Mouse (Mus musculus) right cerebral cortex, postnatal 36 days (tissue): ENCODE measurements around the gene Ankrd50.

Source experiments
- DNase-seq, 2 experiments: peaks; one replicate each; pipeline ENCODE4 v3.0.0; 2022; ENCODE audit warnings: low spot score in 2 of 2, mixed read lengths in 1 of 2

The Ankrd50 gene

DNA sequence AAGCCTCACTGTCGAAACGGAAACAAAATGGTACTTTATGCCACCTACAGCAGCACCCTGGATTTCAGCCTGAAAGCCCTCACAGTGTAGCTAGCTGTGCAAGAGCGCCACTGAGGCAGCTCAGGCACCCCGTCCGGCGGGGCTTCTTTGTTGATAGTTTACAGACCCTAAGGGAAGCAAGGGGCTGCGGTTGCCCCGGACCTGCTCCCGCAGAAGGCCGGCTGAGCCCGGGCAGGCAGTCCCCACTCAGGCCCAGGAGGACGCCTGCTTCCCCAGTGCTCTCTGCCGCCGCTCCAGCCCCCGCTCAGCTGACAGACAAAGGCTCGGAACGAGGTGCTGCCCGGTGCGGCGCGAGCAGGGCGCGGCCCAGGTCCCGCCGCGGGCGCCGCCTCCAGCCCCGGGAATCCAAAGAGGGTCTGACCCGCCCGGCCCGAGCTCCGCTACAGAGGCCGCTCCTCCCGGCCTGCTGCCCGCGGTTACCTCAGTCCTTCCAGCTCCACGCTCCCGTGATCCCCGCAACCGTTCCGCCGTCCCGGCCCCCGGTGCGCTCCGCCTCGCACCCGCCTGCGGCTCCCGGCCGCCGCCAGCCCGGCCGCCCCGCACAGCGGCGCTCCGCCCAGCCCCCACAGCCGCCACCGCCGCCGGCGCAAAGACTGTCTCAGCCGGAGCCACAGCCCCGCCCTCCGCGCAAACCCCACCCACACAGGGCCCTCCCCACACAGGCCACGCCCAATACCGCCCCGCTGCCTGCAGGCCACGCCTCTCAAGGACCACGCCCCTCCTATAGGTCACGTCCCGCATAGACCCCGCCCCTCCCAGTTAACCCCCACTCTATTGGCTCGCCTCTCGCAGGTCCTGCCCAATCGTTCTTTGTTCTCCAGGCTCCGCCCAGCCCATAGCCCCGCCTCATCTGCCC lies at the start of gene Ankrd50:
Ankrd50 (minus strand) TSS at position 654 of the 916 bp plus-strand sequence.
- peak; percentile 97 to 98 for DNase-seq

DNA sequence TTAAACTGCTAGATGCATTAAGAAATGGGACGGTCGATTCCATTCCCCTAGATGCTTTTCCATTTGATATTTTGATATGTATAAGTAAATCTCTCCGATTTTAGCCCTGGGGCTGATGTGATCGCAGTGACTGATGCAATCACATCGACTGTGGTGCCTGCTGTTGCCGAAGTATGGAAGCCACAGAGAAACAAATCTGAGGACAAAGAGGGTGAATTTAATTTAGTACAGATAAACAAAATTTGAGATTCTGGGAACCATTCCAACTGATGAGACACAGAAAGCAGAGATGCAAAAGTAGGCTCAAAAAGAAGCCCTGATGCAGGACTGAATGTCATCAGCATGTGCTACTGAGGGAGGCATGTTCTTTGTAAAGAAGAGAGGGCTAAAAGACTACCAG lies 49.6 kb upstream of the Ankrd50 start:
- DNase-seq: no peak

DNA sequence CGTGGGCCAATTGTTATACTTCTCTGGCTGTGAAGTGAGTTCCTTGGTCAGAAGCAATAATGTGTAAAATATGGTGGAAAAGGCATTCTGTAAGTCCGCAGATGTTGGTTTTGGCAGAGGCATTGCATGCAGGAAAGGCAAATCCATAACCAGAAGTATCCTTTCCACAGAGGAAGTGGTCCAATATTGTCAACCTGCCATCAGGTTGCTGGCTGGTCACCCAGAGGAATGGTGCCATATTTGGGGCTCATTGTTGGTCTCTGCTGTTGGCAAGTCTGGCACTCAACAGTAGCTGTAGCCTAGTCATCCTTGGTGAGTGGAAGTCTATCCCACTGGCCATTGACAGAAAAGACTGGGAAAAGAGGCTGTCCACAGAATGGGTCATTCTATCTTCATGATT lies 35.8 kb upstream of the Ankrd50 start:
- no peak for DNase-seq

DNA sequence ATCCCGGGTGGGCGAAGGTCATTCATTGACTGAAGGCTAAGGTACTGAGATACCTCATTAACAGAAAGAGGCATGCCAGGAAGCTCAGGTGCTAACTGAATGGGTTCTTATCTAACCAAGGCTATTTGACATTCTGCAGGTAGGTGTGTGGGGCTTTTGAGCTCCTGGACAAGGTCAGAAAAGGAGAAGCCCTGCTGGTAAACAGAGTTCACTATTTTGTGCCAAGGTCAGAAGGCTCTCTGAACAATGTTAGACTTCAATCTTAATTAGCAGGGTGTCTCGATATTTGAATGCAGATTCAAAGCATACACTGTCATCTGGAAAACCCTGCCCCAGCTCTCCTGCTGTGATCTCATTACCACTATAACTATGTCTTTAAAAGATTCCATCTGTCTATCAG lies 35.3 kb upstream of the Ankrd50 start:
- no peak for DNase-seq

DNA sequence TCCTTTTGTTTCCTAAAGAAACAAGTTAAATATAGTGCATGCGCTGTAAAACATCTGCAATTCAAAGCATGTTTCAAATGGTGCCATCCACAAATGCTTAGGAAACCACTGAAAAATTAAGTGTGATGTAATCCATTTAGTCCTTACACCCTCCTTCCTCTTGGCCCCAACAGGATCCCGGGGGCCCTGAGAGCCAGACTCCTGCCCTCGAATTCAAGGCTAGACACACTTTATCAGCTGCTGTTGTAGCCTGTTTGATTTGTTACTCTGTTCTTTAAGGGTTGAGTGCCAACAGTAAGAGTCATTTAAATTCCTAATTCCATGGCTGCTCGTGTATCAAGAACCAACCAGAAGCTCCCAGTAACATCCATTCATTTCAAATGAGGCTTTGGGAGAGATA lies 19.0 kb upstream of the Ankrd50 start:
- no peak for DNase-seq

DNA sequence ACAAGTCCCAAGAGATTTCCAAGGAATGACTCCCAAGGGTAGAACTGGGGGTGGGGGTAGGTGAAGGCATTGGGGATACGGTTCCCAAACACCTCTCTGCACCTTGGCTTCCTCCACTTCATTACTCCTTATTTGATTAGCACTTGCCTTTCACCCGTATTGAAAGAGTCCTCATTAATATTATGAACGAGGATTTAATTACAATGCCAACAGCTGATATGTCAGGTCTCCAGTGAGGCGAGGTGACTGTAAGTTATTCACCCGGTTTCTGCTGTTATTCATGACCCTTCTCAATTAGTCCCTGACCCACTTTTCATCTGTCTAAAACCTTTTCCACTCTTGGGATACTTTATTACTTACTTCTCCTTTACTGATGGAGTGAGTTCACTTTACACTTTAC lies 17.5 kb upstream of the Ankrd50 start:
- DNase-seq: no peak

DNA sequence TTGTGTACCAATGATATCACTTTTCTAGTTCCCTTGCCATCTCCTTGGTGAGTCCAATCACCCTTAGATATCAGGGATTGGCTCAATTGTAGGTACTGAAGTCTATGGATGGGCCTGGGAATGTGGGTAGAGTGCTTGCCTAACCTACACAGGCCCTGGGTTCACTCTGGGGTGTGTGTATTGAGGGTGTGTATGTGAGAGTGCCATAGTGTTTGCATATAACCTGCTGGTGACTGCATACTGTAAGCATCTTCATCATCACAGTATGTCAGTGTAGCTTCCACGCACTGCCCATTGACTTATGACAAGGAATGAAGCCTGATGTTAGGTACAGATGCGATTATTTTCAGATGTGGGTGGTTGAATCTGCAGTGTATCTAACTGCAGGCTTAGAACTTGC lies 17.1 kb upstream of the Ankrd50 start:
- no peak for DNase-seq

DNA sequence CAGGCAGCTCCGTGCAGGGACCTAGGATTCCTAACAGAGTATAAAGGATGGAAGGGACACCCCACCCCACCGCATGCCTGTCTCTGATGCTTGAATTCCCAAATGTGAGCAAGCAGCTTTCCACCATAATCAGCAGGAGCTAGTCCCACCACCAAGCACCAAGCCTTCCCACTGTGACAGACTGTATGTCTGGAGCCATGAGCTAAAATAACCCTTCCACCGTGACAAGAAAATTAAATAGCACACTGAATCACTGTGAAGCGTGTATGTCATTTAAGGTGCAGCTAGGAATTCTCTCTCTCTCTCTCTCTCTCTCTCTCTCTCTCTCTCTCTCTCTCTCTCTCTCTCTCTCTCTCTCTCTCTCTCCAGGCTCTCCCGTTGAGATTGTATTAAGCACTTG lies 16.7 kb upstream of the Ankrd50 start:
- DNase-seq: no peak

DNA sequence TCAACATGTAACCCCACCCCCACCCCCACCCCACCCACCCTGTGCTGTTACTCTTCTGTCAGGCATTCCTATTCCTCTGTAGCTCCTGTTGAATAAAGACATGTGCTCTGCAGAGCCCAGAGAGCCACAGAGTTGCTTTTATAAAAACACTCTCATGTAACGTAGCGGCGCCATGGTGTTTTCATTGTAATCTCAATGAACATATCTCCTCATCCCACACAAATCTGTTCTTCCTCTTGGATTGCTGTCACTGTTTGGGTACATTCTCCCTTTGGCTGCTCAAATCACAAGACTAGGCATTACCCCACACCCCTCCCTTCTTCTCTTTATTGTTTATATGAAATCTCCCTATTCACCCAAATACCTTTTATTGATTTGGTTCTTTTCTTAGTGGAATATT lies 13.9 kb upstream of the Ankrd50 start:
- DNase-seq: no peak

DNA sequence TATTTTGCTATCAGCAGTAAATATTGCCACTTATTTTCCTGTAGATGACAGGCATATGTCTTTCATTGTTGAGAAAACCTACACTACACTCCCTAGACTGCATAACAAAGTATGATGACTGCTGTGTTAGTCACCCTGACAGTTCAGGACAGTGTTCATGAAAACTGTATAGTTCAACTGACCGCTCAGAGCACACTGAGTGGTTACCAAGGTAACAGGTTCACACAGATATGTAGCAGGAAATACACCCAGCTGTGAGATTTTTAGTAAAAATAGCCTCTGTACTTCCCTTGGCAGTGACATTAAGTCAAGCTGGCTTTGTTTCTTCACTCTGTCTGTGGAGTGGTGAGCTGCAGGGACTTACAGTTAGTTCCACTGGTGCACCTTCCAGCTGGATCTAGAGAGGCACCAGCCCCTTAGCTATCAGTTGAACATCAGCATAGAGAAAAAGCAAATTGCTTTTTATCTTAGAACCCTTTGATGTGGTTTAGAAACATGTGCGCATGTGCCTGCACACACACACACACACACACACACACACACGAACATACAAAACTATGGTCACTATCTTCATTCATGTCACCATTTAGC lies 12.2 kb upstream of the Ankrd50 start:
- DNase-seq: no peak

DNA sequence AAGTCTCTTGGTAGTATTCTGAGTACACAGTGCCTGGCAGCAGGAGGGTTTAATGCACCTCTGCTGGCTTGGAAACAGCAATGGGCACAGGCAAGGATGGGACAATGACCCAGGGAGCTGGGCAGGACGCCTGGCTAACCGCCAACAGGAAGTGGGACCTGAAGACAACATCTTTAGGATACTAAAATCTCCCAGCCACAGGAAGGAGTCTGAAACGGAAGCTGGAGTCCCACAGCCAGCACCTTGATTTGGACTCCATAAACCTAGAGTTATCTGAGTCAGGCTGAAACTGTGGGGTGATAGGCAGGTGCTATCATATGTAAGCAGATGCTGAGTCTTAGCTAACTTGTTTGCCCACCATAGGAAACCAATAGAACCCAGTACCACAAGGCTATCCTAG lies 7.1 kb upstream of the Ankrd50 start:
- no peak for DNase-seq

DNA sequence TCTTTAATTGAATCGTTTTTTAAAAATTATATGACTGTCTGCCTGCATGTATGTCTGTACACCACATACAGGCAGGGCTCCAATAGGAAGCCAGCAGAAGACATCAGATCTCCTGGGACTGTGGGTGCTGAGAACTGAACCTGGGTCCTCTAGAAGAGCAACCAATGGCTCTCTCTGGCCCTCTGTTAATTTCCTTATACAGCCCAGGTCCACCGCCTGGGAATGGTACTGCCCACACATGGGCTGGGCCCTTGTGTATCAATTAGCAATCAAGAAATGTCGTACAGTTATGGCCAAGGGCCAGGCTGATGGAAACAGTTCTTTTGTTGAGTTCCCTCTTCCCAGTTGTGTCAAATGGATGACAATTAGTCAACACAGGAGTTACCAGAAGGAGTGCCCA lies 6.6 kb upstream of the Ankrd50 start:
- no peak for DNase-seq

DNA sequence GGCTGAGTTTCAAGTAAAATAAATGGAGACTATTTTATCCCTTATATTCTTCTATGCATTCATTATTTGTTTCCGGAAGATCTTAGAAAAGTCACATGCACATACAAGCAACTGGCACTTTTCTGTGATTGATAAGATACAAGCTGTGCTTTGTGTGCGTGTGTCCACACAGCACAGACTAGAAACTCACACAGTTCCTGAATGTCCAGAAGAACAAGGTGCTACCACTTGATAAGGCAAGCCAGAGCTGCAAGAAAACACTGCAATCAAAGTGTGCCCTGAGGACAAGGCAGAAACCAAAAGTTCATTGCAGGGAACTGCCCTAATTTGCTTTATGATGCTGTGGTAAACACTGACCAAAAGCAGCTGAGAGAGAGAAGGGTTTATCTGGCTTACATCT lies 6.1 kb upstream of the Ankrd50 start:
- no peak for DNase-seq

DNA sequence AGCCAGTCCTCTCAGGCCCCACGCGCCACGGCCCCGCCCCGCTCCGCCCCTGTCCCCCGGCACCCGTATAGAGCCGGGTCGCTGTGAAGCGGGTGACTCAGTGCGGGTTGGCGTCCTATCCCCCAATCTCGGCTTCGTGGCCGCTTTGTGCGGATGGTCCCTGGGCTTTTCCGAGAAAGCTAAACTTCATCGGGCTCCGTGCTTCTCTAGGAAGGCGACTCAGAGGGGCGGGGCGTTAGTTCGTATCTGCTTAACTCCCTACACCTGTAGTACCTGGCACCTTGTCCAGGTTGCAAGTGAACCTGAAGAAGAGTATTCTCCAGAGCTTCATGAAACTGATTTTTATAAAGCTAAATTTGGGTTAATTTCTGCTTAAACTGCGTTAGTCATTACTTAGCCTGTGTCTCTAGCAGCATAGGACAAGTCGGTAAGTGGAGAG lies 482 bp upstream of the Ankrd50 start:
- no peak for DNase-seq

DNA sequence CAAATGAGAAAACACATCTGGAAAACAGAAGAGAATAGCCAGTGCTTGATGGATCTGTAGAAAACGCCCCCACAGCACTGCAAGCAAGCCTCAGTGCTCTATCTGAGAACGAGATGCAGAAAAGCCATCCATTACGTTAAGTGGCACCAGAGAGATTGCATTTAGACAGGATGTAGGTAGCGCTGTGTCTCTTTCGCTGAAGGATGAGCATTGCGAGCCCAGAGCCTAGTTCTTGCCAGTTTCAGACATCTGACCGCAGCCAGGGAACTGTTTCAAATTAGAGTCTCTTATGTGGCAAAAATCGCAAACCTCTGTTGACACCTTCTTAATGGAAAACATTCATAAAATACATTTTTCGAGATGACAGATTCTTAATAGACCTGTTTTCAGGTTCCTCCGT lies 1.1 kb downstream of the Ankrd50 start:
- peak; percentile 18 to 33 for DNase-seq

DNA sequence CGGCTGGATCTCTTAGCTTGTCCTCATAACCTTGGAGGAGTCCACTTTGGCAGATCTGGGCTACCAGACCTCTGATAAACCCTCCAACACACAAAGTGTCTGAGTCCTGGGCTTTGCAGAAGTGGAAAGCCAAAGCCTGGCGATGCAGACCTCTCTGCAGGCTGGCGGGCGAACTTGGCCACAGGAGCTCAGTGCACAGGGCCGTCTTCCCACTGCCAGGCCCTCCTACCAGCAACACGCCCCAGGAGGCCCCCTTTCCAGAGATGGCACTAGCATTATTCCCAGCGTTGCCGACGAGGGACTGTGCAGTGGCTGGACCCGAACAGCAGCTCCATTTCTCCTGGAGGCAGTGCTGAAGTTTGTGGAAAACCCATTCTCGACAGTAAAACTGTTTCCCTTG lies 1.9 kb downstream of the Ankrd50 start:
- DNase-seq: no peak

DNA sequence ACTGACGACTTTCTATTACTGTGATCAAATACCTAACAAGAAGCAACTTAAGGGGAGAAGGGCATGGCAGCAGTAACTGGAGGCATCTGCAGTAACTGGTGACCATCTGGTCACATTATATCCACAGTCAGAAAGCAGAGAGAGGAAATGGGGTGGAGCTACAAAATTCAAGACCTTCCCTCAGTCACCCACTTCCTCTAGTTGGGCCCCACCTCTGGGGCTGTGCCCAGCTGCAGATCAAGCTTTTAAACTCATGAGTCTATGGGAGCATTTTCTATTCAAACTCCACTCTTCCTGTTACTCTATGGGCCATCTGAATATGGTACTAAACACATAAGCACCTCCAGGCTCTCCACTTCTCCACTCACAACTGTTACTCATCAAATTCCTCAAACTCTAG lies 3.5 kb downstream of the Ankrd50 start:
- no peak for DNase-seq

DNA sequence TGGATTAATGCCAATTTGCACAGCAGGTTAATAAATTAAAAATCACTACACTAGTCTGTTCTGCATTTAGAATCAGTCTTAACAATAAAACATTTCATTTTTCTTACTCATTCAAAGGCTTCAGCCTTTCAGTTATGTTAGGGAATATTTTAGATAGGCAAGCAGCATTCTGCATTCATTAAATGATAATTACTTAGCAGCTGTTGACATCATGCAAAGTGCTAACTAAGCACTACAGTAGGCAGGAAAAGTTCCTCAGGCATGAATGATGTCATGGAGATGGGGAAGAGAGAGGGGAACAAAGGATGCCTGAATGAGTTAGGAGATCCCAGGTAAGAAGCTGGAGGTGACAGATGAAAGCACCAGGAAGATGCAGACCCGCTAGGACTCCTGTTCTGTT lies 6.7 kb downstream of the Ankrd50 start:
- no peak for DNase-seq

DNA sequence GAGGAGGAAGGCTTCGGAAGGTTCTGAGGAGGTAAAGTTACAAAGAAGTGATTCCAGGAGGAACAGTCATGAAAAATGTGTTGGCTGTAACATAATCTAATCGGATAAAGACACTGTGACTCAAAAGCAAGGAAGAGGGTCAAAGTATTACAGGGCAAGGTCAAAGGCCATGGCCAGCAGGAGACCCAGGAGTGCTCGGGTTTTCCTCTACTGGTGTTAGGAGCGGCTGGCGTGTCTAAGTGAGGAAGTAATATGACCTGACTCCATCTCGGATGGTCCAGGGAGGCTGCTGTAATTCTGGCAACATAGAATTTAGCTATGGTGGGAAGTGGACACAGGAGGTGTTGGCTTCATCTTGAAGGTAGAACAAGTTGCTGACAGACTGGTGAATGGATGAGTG lies 9.1 kb downstream of the Ankrd50 start:
- DNase-seq: no peak

DNA sequence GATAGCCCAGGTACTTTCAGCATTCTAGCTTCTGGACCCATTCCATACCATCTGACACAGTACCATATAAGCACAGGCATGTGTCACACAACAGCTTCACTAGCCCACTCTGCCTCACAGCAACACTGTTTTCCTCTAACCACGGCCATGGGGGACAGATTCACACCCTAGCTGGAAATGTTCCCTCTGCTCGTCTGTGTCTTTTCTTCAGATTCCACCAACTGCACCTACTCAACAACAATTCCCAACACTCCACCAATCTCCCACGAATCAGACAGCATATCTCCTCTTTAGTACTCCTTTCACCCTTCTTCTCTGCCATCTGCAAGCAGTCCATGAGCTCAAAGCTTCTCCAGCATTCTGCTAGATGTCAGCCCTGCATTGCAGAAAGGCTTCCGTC lies 11.5 kb downstream of the Ankrd50 start:
- peak in 1 of 2 experiments; percentile 37 for DNase-seq

DNA sequence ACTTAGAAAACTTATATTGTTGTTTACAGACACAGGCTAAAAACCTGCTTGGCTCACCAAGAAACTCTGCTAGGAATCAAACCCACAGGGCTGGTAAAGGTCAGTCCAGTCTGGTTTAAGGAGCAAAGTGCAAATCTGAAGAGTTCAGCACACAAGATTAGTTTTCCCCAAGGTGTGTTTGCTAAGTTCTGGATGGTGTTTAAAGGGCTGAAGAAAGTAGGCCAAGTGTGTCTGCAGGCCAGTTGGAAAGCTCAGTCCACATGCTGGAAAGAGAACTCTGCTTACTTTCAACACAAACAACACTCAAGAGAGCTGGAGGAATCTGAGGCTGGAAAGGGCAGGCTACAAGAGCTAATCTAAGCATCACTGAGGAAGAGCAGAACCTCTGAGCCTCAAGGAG lies 13.1 kb downstream of the Ankrd50 start:
- no peak for DNase-seq

DNA sequence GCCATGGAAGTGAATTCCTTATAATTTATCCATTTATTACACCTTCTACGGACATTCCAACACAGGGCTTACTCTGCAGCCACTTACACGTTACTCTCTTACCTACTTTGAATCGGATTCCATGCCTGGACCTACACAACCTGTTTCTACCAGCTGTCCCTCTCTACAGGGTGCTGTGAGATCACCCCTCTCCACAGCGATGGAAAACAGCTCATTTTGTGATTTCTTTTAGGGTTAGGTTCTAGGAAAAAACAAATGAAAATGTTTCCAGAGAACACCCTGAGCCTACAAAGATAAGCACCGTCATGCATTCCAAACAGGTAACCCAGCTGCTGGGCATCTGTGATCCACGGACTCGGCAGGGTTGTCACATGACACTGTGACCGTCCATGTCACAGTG lies 16.5 kb downstream of the Ankrd50 start:
- DNase-seq: no peak

DNA sequence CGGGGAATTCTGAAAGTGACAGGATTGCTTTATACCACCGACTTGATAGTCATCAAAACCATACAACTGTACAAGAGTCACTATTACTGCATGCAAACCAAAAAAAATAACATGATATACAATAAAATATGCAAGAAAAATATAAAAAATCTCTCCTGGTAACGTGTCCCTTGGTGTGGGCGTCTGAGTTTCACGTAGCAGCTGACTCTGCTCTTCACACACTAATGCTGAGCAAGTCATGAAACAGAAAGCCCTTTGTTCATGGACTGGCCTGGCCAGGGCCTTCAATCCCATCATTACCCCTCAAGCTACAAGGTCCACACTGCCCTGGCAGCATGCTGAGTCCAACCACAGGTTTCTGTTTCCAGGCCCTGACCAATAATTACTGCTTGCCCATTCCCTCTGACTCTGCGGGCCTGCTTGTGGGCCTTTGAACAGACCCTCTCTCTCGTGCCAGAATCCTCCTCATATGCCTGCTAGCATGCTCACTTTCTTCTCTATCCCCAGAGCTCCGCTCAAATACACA lies 17.7 kb downstream of the Ankrd50 start:
- no peak for DNase-seq
